Mouse (Mus musculus) cerebellum, adult (tissue): Measurements from ENCODE around the gene Arhgap23.

ENCODE experiments used
- ATAC-seq: cut with Nextera tagmentation; 2 replicates; pipeline ENCODE4 v1.9.2; 2017; ENCODE audit warnings: mild to moderate bottlenecking, moderate library complexity, mixed read lengths; ENCODE audit not compliant: insufficient number of reproducible peaks, low FRiP score, low TSS enrichment

Arhgap23 gene

DNA sequence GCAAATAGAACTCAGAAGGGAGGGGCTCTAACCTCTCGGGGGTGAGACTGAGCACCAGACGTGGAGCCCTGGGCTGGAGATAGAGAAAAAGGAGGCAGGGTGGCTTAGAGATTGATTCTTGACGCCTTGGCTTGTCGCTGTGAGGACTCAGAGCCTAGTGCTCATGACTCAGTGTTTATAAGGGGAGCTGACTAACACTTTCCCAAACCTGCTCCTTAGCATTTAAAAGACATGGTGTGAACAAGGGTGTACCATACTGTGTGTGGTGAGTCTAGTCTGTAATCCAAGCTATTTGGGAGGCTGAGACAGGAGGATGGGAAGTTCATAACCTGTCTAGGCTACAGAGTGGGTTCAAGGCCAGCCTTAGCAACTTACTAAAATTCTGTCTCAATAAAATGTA is 41.8 kb downstream of the Arhgap23 start:
- ATAC-seq, result no peak

DNA sequence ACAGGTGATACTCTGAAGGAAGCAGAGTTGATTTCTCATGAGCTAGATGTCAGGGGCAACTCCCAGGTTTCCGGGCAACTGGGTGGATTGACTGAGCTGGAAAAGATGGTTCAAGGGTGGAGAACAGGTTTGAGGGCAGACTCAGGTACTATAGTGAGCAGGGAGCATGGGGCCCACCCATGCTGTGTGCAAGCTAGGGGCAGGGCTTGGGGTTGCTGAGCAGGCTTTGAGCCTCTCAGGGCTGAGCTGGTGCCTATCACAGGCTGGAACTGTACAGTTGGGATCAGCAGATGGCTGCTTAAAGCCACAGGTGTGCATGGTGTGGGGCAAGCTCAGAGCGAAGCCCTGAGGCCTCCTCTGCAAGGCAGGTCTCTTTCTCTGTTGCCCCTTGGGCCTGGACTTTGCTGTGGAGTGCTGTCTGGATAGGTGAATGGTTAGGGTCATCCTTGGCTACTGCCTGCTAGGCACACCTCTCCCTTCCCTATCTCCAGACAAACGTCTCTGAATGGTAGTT is 46.0 kb downstream of the Arhgap23 start:
- ATAC-seq, result no peak

GRCm38 (mm10) chr11:97462538-97462937 is 47.2 kb downstream of the Arhgap23 start:
- ATAC-seq, result no peak

DNA sequence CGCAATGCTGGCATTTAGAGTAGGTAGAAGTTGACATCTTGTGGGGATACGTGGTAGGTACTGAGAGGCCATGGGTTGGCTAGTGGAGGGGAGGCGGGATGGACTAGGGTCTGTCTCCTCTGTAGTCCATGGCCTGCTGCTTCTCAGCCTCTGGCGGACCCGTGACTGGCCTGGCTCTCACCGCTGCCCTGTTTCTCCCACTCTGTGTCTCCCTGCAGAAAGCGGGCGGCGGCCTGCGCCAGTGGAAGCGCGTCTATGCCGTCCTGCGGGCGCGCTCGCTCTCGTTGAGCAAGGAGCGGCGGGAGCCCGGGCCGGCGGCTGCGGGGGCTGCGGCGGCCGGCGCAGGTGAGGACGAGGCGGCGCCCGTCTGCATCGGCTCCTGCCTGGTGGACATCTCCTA is 47.8 kb downstream of the Arhgap23 start:
- no peak for ATAC-seq

- ATAC-seq, result no peak
These were observed 48.7 kb downstream of the Arhgap23 start for GRCm38 (mm10) chr11:97463991-97464390.

GRCm38 (mm10) chr11:97465957-97466356 is 50.6 kb downstream of the Arhgap23 start:
- no peak for ATAC-seq

GRCm38 (mm10) chr11:97466444-97467160 is 51.3 kb downstream of the Arhgap23 start:
- peak; percentile 76; the same call in 1 of the 2 replicates for ATAC-seq

DNA sequence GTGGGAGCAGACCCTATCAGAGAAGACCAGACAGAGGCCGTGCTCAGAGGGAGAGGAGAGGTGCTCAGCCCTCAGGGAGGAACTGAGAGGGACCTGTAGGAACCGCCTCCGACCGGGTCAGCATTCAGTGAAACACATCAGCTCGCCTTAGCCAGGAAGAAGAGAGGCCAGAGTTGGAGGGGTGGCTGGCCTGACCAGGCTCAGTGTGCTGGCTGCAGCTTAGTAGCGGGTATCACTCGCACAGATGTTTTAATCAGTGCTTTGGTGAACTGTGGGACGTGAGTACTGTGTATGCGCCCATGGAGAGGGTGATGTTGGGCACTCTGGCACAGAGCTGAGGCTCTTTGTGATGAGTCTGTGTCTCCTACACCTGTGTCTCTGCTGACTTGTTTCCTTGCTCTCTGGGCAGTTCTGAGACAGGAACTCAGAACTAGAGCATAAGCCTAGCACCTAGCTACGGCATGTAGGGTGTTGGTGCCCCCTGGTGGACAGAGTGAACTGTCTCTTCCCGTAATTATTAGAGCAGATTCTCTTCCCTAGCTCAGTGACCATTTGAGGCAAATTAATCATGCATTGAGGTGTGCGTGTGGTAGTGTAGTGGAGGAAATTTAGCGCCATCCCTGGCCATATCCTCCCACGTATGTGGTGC is 53.4 kb downstream of the Arhgap23 start:
- ATAC-seq, result peak; percentile 27; the same call in 1 of the 2 replicates

DNA sequence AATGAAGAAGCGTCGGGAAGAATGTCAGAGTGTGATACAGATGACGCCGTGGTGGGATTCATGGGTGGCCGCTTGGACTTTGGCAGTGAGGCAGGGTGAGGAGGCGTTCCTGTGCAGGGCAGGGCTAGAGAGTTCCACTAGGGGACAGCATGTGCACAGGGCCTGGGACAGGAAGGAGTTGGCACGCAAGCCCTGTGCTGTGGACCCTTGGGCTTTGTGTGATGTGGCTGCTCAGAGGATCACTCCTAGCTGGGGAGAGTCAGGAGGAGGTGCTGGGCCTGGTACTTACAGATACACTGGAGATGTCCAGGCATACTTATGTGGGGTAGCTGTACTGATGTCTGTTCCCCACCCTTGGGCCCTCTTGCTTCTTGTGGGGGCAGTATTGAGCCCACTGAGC is 54.5 kb downstream of the Arhgap23 start:
- no peak for ATAC-seq

GRCm38 (mm10) chr11:97471276-97471675 is 55.9 kb downstream of the Arhgap23 start:
- ATAC-seq, result no peak

DNA sequence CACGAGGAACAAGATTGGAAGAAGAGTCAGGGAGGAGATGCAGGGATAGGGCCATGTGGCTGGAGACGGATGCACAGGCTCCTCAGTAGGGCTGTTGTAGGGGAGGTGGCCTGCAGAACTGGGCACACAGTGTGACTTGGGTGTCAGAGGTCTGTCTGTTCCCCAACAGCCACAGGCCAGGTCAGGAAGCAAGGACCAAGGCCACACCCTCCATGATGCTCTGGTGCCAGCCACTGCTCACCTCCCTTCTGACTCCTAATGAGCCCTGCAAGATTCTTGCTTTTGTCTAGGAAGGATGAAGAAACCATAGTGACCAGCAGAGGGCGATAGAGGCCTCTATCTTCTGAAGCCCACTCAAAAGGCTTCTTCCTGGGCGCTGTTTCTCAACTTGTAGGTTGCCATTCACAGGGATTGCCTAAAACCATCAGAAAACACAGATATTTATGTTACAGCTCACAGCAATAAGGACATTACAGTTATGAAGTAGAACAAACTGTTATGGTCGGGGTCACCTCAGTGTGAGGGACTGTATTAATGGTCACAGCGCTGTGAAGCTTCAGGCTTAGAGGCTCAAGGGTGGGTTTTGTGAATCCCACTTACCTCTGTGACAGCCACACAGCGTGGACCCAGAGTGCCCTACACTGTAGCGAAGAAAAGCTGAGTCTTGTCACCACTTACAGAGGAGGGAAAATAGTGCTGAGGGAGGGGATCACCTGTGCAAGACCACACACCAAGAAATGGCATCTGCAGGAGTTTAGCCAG is 61.2 kb downstream of the Arhgap23 start:
- no peak for ATAC-seq

- peak; percentile 41; the same call in 1 of the 2 replicates for ATAC-seq
These were observed 62.1 kb downstream of the Arhgap23 start for GRCm38 (mm10) chr11:97477431-97477830.

GRCm38 (mm10) chr11:97478345-97478744 is 63.0 kb downstream of the Arhgap23 start:
- no peak for ATAC-seq

- no peak for ATAC-seq
These were observed 63.8 kb downstream of the Arhgap23 start for GRCm38 (mm10) chr11:97479085-97479484.

GRCm38 (mm10) chr11:97479824-97480223 is 64.5 kb downstream of the Arhgap23 start:
- no peak for ATAC-seq

DNA sequence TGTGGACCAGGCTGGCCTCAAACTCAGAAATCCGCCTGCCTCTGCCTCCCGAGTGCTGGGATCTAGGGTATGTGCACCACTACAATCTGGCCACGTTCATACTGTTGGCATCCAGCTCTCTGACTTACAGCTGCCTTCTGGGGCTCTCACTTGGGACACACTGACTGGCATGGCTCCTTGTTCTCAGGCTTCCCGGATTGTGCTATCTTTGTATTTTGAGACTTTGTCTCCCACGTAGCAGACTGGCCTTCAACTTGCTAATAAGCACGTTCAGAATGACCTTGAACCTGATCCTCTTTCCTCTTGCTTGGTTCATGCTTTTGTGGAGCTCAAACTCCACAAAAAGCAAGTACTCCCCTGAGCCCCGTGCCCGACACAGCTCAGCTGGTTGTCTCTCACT is 70.3 kb downstream of the Arhgap23 start:
- no peak for ATAC-seq

- ATAC-seq, result no peak
These were observed 72.3 kb downstream of the Arhgap23 start for GRCm38 (mm10) chr11:97487656-97488055.

- no peak; the same call in 1 of the 2 replicates for ATAC-seq
These were observed 74.4 kb downstream of the Arhgap23 start for GRCm38 (mm10) chr11:97489589-97490324.

DNA sequence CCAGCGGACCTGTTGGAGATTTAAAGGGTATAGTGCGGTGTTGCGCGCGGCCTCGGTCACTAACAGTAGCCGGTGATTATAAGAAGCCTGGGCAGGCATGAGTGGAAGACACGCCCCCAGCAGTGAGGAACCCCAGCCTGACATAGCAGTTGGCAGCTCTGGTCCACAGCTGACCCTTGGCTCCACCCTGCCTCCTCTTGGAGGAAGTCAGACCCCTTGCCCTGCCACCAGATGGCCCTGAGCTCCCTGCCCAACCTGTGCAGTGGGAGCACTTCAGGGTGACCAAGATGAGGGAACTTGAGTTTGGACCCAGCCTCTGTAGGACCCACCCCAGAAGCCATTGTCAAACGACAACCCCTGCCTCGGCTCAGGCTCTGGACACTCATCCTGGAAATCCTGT is 76.3 kb downstream of the Arhgap23 start:
- ATAC-seq, result no peak

GRCm38 (mm10) chr11:97492836-97493235 is 77.5 kb downstream of the Arhgap23 start:
- no peak for ATAC-seq
